Mouse (Mus musculus) kidney, postnatal 4 days (tissue): ENCODE measurements around the gene Dscaml1.

Experiments
- DNase-seq, 2 experiments: peaks; one replicate each; pipeline ENCODE4 v3.0.0; 2021; ENCODE audit warnings: mixed read lengths in 2 of 2

Gene Dscaml1

DNA sequence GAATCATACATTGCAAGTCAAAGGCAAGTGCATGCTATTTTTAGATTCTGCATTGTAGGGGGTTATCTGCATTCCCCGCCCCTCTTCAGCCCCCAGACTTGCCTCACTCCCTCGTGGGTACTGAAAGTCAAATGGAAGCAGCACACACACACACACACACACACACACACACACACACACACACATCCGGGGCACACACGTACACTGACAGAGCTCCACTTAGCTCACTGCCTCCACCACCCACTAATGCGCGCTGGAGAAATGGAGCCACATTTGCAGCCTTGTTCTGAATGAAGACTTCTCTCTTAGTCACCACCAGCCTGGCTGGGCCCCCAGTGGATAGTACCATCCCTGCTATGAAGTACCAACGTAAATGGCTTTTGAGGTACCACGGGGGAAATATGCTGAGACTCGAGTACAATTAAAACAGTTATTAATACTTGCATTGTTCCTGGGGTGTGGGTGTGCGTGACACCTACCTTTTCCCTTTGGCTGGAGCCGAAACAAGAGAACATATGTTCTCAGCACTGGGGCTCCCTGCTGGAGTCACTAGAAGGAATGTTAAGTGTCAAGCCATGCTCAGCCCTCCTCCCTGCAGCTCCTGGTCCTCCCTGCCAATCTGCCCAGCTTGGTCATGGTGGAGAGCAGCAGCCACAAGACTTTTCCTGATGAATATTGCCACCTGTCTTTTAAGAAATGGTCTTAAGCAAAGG, 91.7 kb downstream of the Dscaml1 start:
- DNase-seq = no peak

DNA sequence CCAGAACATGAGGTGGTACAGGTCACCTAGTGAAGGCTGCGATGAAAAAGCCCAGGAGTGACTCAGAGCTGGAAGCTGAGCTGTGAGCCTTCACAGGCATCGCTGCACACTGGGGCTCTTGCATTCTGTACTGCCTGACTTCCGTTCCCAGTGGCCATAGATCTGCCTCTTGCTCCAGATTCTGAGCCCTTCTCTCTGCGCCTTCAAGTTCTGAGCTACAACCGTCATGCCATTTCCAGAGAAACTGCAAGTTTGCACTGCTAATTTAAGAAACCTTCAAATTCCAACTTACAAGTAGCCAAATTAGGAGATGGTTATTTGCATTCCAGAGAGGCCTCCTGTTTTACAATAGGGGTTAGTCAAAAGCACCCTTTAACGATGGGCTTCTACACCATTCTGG, 93.4 kb downstream of the Dscaml1 start:
- DNase-seq = no peak

DNA sequence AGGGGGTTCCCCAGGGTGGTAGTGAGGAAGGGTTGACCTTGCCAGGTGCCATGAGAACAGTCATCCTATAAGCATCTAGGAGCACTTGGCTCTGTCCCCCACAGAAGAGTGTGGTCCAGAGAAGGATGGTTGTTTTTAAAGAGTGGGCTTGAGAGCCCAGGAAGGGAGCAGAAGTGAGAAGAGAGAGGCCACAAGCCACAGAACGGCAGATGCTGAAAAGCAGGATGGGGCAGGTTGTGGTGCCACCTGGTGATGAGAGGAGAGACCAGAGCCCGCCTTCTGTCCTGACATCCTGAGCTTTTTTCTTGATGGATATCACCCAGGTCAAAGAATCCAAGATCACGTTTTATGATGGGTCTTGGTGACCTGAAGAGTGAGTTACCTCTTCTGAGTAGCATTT, 96.4 kb downstream of the Dscaml1 start:
- DNase-seq = no peak

DNA sequence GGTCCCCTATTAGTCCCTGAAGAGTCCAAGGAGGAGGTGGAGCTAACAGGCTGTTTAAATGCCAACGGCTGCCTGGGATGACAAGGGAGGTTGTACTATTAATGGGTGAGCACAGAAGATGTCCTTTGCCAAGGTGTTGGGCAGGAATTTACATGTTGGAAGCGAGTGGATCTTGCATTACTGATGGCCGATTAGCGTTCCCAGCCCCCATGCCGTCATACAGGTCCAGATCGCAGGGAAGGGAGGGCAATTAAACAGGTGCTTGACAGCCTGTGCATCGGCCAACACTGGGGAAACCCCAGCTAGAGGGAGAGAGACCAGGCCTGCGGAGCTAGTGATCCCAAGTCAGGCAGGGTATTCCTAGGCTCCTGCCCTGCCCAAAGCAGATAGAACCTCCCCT, 98.1 kb downstream of the Dscaml1 start:
- DNase-seq = no peak

DNA sequence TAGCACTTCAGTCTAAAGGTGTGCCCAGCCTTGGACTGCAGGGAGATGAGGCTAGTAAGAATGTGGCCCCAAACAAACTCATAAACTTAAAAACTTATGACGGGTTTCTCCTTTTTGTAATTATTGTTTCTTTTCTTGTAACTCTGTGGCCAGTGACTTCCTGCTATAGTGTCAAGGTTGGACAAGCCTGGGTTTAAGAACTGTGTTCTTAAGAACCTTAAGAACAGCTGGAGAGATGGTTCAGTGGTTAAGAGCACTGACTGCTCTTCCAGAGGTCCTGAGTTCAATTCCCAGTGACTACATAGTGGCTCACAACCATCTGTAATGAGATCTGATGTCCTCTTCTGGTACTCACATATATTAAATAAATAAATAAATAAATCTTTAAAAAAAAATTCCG, 106.8 kb downstream of the Dscaml1 start:
- no peak for DNase-seq

DNA sequence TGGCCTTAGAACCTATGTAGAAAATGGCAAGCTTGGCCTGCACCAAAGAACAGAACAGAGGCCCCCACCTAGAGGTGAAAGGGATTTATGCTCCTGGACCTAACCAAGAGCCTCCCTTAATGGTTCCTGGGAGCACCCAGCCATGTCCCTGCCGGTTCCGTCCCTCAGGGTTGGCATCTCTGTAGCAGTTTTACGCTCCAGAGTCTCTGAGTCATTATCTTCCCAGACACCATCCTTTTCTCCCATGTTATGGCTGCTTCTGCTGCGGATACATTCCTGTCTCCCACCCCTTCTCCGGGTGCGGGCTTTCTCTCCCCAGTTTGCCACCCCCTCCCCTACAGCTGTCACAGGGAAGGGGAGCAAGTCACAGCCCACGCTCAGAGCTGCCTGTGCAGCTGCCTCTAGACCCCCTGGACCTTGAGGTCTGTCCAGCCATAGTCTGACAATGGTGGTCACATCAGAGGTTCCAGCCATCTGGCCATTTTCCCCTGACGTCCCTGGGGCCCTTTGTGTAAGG, 108.1 kb downstream of the Dscaml1 start:
- peak; percentile 12 to 39 for DNase-seq

DNA sequence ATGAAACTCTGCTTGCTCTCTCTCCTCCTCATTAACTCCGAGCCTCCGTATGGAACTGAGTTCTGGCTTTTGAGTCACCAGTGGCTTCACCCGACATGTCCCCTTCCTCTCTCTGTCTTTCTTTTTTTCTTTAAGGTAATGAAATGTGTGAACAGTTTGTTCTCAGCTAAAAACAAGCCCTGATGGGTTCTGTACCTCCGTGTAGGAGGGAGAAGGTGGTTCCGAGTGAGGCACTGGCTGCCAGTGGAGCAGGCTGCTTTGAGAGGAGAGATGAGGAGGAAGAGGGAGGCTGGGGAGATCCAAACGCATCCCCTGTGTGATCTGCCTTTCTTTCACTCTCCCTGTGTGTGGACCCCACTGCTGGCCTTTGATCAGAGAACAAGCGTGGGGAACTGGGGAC, 111.2 kb downstream of the Dscaml1 start:
- no peak for DNase-seq

DNA sequence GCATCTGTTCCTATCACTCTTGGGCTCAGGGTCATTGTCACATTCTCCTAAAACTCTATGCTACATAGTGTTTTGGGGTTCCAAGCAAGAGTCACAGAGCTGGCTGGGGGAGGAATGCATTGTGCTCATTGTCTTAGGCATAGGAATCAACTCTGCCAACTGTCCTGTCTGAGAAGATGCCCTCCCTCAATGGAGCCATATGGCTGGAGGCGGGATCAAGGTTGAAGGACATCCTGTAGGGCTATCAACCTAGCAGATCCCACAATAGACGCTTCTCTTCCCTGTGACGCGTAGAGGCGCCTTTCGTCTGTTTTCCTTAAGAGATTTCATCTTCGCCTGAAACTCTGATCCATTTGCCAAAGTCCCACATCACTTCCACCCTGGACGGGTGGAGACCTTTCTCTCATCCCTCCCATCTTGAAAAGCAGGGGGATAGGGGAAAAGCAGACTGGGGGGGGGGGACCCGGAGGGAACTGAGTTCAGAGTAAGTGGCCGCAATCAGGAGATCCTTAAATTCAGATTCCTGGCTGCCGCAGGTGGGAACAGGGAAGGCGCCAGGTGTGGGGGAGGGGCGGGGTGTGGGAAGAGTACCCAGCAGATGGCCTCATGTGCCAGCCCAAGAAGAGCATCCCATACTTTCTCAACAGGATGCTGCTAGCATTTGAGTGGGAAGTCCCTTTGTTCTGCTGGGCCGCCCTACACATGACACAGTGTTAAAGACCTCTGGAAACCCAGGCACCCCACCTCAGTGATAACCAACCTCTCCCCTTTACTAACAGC, 113.0 kb downstream of the Dscaml1 start:
- DNase-seq = no peak

DNA sequence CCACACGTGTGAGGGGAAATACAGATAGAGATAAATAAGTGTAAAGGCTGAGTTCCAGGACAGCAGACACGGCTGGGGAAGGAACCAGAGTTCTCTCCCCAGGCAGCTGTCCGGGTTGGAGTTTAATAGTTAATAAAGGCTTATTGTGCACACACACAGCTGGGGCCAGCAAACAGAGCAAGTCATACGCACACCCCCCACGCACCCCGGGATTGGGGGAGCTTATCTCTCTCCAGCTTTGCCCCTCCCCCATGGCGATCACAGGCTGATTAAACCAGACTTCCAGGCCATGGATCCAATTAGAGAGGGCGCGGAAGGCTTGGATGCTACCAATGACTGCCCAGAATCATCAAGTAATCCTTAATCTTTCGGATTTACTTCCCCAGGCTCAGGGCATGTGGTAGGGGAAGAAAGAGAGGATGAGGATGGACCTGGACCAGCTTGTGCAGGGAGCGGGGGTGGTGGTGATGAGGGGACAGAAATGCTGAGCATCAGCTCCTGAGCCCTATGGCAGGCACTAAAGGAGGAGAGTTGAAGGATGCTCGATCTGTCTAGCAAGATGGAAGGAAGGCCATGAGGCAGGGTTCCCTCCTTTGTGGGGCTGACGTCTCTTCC, 119.7 kb downstream of the Dscaml1 start:
- peak; percentile 54 to 68 for DNase-seq

DNA sequence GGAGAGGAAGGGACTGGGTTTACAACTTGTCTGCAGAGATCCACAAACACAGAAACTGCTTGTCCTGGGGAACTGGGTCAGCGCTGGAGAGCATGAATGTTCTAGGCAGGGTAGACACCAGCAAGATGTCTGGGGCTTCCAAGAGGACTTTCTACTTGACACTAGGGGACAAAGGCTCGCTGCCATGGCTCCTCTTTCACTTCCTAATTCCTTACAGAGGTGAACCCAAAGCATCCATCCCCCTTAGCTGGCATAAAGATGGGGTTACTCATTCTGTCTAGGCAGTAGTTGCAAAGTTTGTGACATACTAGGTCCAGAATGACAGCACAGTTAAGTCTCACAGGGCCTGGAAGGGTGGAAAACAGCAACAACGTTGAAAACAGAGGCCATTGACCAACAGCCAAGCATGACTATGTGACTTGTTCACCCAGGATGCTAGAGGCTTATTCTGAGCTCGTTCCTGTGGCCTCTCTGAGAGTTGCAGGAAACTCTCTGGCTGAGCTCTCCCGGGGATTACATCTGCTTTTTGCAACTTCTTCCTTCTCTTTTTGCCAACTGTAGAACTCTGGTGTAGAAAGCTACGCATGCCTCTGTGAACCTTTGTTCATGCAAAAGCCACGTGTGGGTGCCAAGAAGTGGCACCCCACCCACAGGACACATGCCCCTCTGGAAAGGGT, 120.6 kb downstream of the Dscaml1 start:
- DNase-seq = no peak

DNA sequence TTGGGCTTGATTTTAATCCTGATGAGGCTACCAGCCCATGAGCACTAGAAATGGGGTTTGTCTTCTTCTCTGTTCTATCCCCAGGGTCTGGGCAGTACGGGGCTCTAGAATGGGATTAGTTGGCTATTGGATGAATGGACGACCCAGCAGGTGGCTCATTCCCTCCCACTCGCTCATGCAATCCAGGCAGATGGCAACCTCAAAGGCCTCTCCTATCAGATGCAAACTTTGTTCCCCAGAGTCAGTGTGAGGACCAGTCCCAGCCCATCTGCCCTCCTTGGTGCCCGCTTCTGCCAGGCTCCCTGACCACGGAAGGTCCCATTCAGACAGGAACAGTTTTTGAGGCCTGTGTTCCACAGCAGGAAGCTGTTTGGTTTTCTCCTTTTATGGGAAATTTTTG, 123.4 kb downstream of the Dscaml1 start:
- DNase-seq = no peak

DNA sequence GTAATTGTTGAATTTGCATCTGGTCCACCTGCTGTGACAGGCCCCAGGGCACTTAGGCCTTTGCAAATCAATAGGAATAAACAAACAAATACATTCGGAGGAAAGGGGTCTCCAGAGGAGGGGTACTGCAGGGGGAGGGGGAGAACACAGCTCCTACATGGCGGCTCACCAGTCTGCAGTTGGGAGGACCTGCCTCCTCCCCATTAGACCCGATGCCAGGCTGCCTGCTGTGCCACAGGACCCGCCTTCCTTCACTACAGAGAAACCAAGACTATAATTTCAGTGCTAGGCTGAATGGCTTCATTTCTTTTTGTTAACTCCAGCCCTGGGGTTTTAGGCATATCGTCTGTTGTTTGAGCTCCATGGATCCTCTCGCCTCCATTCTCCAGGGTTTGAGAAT, 123.8 kb downstream of the Dscaml1 start:
- no peak for DNase-seq

DNA sequence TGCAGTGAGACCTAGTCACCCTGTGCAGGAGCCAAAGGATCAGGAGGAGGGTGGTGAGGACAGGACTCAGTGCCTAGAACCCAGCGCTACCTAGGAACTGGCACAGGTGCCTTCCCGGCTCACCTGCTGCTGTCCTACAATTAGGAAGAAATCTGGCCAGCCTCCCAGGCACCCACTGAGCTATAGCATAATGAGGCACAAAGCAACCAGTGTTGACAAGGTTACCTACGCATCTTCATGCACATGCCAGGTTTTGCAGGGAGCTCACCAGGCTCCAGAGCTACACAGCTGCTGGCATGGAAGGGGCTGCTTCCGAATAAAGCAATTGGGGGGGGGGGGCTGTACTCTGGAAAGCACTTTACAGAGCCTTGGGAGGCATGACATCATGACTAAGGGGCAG, 124.2 kb downstream of the Dscaml1 start:
- DNase-seq = no peak

DNA sequence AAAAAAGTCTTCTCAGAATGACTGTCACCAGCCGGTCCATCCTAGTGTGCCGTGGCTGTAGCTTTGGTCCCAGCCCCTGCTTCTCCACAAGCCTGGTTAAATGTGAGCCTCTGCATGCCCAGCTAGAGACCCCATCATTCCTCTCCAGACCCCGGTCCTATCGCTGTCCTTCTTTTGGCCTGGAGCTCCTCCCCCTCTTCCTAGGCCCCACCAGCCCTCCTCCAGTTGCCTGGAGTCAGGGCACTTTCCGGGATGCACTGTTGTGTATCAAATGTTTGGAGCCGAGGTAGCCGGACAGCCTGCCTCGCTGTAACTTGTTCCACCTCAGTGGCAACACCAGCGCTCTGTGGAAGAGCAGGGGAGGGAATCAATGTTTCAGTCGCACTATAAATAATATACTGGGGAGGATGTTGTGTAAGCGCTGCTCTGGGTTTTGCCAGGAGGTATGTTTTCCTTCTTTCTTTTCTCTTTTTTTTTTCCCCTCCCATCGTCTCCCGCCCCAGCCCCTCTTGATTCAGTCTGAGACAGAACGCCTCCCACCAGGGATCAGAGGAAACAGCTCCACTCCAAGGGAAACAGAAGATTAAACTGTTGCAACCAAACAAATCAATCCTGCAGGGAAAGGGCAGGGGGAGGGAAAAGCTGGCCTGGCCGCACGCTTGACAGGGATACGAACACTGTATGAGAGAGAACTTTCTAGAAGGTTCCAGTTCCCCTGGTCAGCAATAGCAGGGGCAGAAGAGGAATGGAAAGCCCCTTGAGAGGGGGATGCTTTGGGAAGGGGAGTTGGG, 128.8 kb downstream of the Dscaml1 start:
- DNase-seq = peak; percentile 66 to 78

DNA sequence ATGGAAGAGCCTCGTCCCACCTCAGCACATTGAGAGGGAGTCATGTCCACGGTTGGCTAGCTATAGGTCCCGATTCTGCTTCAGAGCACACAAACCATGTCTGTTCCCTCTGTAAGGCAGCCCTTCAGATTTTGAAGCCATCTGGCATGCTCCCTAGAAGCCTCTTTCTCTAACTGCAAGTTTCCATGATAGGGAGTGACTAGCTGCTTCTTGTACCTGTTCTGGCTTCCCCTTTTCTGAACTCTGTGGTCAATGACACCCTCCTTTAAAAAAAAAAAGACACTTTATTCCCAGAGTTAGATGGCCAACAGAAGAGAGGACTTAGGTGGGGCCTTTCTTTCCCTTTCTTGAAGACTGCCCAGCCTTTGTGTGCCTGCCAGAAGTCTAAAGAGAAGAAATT, 130.5 kb downstream of the Dscaml1 start:
- DNase-seq = no peak

DNA sequence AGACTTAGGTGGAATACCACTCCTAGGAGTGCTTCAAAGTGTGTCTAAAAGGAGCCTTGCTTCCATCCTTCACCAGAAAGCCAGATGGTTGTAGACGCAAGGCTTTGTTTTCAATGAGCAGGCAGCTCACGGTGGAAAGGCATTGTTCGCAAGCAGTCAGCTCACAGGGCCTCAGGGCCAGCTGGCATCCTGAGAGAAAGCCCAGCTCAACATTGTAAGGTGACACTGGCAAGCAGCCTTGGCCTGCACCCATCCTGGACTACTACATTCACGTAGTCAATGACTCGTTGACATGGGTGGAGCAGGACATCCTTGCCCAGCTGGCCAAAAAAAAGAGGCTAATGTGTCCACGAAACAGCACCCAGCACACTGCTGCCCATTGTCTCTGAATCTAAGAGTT, 134.6 kb downstream of the Dscaml1 start:
- no peak for DNase-seq

DNA sequence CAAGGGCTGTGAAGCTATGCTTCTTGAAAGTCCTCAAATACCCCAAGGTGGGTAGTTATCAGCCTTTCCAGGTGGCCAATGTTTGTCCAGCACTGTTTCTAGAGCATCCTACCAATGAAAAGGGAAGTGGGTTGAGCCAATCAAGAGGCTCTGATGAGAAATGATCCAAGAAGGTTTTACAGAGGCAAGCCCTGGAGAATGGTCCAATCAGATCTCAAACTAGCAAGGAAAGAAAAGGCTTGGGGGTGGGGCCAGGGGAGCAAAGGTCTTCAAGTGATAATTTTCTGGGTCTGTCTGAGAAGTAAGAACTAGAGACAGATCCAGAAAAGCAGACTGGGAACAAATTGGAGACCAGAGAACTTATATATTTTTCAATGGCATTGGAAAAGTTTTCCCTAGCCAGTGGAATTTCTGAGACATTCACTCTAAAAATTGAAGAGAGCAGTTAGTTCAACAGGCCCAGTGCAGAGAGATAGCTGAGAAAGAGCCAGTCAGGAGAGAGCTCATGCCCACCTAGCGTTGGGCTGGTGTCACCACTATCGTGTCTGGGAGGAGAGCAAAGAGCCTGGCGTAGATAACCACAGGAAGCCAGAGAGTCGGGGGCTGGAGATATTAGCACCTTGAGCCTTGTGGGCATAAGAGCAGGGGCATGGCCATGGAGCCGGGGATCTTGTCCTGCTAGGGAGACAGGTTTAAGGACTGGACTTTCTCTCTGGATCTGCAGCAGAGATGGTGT, 140.6 kb downstream of the Dscaml1 start:
- no peak for DNase-seq

DNA sequence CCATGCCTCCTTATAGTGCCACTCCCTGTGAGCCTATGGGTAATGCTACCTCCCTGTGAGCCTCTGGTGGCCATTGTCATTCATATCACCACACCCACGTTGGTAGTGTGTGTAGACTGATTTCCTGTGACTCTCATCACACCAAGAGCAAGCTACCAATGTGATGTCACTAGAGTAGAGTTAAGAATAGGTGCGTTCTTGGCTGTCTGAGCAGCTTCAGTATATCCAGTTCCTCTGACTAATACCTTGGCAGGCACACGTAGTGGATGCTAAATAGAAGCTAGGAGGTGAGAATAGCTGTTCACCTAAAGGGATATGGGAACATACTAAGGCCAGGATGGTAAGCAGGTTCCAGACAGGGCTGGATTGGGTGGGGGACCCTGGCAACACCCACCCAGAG, 143.3 kb downstream of the Dscaml1 start:
- DNase-seq = no peak

DNA sequence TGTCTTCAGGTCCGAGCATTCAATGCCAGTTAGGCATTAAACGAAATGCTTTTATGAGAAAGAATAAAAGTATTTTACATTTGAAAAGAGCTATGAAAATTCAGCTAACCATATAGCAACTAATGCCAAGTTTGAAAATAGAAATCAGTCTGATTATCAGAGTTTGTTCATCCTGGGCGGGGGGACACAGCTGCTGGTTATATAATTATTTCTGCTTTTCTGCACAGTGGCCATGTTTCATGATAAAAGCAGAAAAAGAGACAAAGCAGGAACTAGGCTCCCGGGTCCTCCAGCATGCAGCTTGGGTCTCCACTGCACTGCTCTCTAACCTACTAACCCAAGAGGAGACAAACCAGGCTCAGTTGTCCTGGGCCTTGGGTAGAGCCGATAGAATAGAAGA, 143.9 kb downstream of the Dscaml1 start:
- DNase-seq = no peak

DNA sequence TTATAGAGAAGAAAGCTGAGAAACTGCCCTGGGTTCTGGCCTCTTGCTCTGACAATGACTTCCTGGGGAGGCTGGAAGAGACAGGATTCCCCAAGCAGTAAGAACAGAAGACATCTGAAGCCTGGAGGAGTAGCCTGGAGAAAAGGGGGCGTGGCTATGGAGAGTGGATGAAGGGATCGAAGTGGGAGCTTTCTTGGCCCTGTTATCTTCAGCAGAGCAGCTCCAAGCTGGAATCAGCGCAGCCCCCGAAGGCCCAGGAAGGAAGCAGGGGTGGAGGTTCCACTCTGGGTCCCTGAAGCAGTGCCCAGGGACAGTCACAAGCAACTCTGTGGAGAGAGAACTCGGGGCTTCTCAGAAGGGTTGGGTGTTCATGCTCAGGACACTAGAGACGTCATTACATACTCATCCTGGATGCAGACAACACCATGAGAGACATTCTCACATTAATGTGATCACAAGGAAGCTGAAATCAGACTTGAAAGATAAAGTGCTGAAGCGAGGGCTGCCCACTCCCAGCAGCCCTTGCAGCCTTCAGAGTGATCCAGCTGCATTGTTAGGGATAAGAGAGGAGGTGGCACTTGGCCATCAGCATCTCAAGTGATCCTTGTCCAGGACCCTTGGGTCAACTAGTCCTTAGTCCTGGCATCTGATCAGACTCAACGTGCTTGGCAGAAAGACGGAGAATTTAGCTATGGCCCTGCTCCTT, 146.5 kb downstream of the Dscaml1 start:
- peak; percentile 60 to 77 for DNase-seq

DNA sequence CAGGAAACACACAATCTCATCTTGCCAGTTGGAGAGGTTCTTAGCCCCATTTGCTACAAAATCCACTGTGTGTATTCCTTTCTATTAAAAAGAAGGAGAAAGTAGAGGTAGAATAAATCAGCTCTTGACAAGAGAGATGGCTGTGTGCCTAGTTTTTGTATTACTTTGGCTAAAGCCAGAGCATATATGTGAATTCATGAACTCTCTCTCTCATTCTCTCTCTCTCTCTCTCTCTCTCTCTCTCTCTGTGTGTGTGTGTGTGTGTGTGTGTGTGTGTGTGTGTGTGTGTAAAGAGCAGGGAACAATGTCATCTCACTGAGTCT, 147.0 kb downstream of the Dscaml1 start:
- DNase-seq = no peak
